Mouse (Mus musculus): ENCODE data around the gene Rxrb.
"Not testable (repeated sequence)": the region's sequence is repeated elsewhere in the genome, so short reads cannot be mapped to it uniquely, and the experiment has no call there.

Rxrb gene

DNA sequence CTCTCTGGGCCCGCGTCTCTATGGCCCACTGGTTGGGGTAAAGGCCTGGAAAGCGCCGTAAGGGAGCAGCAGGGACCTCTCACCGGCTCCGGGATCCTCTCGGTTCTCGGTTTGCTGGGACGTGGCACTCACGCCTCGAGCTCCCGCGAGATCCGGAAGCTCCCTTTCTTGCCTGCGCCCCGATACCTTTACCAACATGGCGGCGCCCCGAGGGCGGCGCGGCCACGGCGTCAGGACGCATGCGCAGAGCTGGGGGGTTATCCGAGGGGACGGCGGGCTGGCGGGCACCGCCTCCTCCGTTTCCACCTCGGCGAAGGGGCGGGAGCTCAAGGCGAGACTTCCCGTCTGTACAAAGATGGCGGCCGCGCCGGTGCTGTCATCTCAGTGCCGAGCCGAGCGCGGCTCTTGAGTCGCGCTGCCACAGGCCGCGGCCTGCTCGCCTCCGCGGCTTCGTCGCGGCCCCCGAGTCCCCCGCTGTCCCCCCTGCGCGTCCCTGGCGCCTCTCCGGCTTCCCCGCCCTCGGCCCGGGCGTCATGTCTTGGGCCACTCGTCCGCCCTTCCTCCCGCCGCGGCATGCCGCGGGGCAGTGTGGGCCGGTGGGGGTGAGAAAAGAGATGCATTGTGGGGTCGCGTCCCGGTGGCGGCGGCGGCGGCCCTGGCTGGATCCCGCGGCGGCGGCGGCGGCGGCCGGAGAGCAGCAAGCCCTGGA lies at the start of gene Rxrb, which contains the start of gene Slc39a7:
Gene Rxrb (plus strand): TSS at position 348 of the 709 bp plus-strand sequence.
Gene Slc39a7 (minus strand): TSS at position 218 of the 709 bp plus-strand sequence.
- peak; percentile 99 to 100 for DNase-seq (ENCODE audit: low spot score in 2 of 2)

DNA sequence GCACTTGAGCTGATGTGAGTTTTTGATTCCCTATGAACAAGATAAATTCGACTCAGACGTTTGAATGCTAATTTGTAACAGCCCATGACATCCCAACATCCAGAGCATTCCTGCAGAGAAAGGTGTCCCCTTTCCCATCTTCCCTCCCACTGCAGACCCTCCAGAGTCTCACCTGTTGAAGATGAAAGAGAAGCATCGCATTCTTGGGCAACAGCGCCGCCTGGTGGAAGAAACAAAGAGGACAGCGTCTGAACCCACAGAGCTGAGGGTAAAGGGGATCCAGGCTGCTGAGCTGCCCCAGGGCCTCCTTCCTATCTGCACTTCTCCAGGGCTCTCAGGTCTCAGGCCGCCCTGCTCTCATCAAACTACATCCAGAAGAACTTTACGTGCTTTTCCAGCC lies 49.5 kb upstream of the Rxrb start:
- peak in 1 of 2 experiments; percentile 68 for DNase-seq (ENCODE audit: low spot score in 2 of 2)

DNA sequence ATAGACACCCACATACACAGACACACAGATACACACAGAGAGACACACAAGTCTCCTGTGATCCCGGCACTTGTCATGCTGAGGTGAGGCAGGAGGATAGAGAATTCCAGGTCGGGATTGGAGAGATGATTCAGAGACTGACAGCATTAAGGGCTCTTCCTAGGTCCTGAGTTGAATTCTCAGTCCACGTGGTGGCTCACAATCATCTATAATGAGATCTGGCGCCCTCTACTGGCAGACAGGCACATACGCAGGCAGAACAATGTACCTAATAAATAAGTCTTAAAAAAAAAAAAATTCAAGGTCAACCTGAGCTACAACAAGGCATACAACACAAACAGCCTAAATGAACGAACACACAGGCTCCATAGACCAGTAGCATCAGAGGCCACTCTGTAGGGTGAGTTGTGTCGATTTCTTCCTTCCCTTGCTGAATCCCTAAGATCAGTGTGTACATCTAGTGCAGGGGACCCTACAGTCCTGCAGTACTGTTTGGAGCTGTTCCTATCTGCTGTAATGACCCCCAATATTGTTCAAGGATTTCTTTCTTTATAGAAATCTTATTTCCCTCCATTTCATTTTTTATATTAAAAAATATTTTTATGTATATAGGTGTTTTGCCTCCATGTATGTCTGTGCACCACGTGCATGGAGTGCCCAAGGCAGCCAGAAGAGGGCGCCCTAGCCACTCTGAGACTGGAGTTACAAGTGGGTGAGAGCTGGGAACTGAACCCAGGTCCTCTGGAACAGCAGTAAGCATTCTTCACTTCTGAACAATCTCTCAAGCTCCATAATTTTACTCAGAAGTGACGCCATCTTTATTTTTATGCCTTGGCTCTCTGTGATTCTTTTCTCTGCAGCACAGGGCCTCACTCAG lies 39.6 kb upstream of the Rxrb start:
- DNase-seq (ENCODE audit: low spot score in 2 of 2), result peak in 1 of 2 experiments; percentile 58

DNA sequence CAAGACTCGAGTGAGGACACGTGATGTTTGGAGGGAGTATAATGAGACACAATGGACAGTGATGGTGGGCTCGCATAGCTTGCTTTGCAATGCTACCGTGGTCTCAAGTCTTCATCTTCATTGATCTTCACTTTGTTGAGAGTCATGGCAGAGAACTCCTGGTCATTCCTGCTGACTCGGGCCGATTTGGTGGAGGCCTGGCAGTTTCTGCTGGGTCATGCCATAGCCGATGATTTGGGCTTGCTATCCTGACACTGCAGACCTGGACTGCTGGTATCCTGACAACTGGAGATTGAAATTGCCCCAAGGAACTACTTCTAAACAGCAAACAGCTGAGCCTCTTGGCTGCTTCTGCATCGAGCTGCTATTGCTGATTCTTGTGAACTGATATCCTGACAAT lies 36.7 kb upstream of the Rxrb start:
- no peak for DNase-seq (ENCODE audit: low spot score in 2 of 2)

DNA sequence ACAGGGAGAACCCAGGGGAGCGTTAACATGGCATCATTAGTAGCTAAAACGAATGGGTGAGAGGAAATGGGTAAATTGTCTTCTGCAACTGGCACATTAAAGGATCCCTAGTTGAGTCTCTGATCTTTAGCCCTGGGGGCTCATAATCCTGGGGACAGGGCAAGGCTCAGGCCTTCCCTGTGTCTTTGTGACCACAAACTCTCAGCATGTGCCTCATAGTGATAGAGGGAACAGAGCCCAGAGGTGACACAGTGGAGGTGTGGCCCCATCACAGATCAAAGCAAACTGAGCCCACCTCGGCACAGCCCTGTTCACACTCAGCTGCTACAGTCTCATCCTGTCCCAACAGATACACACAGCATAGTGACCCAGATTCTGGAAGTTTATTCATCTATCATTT lies 36.0 kb upstream of the Rxrb start:
- no peak for DNase-seq (ENCODE audit: low spot score in 2 of 2)

DNA sequence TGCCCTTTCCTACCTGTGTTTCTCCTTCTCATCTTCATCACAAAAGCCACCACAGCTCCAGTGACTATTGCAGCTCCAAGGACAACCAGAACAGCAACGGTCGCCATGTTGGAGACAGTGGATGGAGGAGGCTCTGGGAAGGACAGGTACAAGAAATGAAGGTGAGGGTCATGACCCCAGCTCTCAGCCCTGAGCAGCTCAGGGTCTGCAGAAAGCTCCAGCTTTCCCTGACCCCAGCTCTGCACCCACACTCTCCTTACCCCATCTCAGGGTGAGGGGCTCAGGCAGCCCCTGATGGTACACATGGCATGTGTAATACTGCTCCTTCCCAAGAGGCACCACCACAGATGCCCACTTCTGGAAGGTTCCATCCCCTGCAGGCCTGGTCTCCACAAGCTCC lies 34.6 kb upstream of the Rxrb start:
- not testable (repeated sequence) for DNase-seq (ENCODE audit: low spot score in 2 of 2)

DNA sequence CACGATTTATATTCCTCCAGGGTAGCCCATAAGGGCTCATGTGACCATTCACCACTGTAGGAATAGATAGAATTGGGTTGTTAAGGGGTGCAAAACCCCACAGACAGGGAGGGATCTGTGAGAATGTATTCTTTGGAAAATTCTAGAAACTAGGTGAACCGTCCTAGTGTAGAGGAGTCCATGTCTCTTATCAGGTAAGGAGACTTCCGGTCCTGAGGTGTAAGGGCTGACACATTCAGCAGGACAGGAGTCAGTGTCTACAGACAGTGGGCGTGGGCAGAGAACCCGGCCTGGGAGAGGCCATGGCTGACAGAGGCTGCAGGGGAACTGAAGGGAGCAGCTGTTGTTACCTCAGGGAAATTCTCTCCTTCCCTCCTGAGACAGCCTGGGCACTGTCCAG lies 32.9 kb upstream of the Rxrb start:
- DNase-seq (ENCODE audit: low spot score in 2 of 2), result not testable (repeated sequence)

DNA sequence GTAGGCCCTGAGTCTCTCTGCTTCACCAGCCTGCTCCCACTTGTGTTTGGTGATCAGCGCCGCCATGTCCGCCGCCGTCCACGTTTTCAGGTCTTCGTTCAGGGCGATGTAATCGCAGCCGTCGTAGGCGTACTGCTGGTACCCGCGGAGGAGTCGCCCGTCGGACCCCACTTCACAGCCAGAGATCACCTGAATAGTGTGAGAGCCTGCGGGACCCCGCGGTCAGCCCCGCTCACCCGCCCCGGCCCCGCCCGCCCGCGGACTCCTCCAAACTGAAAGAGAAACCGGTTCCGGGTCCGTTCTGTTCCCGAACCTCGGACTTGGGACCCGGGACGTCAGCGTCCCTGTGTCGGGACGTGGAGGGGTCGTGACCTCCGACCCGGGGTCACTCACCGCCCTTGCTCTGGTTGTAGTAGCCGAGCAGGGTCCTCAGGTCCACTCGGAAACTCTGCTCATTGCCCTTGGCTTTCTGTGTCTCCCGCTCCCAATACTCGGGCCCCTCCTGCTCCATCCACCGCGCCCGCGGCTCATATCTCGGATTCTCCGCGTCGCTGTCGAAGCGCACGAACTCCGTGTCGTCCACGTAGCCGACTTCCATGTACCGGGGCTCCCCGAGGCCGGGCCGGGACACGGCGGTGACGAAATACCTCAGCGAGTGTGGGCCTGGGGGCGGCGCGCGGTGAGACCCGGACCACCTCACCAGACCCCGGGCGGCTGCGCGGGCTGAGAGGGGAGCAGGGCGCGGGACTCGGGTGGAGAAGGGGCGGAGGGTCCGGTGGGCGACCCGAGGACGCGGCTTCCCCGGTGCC lies 32.1 kb upstream of the Rxrb start:
- DNase-seq (ENCODE audit: low spot score in 2 of 2), result no peak

DNA sequence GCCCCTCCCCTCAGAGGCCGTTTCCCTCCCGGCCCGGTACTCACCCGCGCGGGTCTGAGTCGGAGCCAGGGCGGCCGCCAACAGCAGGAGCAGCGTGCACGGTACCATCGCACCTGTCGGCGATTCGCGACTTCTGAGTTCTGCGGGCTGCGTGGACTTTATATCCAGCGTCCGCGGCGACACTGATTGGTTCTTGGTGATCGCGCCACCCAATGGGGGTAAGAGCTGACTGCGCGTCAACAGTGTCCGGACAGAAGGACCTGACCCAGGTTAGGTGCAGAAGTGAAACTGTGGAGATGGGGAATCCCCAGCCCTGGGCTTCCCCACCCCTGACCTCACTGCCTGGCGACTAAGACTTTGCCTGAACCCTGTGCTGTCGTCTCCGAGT lies 31.5 kb upstream of the Rxrb start, which contains the start of gene H2-K1:
Gene H2-K1 (minus strand): TSS at position 198 of the 388 bp plus-strand sequence.
- DNase-seq (ENCODE audit: low spot score in 2 of 2), result peak; percentile 45 to 54

DNA sequence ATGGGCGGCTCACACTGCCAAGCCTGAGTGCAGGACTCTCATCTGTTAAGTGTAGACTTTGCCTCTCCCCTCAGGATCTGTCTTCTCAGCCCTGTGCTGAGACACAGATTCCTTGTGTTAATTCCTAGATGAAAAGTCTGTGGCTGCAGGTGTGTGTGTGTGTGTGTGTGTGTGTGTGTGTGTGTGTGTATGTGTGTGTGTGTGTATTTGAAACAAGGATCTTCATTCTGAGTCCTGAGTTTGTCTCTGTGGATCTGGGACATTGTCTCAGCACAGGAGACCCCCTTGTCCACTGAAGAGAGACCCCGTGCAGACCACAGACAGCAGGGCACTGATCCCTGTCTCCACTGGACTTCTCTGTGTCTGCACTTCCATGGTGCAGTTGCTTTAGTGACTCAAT lies 30.8 kb upstream of the Rxrb start:
- not testable (repeated sequence) for DNase-seq (ENCODE audit: low spot score in 2 of 2)

DNA sequence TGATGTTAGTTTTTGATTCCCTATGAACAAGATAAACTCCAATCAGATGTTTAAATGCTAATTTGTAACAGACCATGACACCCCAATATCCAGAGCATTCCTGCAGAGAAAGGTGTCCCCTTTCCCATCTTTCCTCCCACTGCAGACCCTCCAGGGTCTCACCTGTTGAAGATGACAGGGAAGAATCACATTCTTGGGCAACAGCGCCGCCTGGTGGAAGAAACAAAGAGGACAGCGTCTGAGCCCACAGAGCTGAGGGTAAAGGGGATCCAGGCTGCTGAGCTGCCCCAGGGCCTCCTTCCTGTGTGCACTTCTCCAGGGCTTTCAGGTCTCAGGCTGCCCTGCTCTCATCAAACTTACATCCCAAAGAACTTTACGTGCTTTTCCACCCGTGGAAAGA lies 28.2 kb upstream of the Rxrb start:
- peak in 1 of 2 experiments; percentile 47 for DNase-seq (ENCODE audit: low spot score in 2 of 2)

DNA sequence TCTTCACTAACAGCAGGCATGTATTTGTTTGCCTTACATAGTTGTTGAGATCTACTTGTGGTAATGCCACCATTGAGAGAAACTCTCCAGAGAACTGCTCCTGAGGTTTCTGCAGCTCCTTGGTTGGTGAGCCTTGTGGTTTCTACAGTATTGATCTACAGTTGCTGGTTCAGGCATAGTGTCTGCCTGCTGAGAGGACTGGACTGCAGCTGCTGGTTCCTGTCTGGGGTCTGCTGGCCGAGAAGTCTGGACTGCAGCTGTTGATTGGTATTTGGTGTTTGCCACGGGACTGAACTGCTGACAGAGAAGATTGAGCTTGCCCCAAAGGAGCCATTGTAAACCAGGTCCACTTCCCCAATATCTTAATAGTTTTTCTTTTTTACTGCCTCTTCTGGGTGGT lies 25.0 kb upstream of the Rxrb start:
- DNase-seq (ENCODE audit: low spot score in 2 of 2), result no peak

DNA sequence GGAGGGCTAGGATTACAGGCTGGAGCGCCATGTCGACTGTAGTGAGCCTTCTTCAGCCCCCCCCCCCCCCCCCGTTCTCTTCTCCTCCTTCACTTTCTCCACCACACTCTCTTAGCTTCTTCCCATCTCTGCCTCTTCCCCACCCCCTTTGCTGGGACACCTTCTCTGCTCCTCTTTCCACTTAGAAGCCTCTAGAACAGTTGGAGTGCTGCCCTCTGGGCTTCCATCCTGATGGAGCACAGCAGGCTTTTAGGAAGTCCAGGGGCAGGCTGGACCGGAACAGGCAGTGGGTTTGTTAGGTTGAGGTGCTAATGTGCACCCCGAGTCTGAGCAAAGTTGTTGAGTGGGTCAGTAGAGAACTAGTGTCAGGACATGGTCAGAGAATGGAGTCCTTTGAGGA lies 21.5 kb upstream of the Rxrb start:
- no peak for DNase-seq (ENCODE audit: low spot score in 2 of 2)

DNA sequence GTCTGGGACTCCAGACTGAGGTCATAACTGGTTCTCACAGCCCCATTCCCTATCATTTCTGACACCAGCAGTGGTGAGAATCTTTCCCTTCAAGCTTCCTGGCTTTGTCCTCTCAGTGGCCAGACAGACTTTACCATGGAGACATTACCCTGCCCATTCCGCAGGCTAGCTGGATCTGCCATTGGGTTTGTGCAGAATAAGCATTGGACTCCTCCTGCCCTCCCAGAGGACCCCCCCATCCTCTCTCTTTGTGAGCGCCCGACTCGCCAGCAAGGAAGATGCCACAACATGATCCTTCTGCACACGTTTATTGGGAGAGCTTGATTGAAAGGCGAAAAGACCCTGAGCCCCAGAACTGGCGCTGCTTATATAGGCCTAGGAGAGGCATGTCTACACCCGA lies 18.2 kb upstream of the Rxrb start:
- no peak for DNase-seq (ENCODE audit: low spot score in 2 of 2)

DNA sequence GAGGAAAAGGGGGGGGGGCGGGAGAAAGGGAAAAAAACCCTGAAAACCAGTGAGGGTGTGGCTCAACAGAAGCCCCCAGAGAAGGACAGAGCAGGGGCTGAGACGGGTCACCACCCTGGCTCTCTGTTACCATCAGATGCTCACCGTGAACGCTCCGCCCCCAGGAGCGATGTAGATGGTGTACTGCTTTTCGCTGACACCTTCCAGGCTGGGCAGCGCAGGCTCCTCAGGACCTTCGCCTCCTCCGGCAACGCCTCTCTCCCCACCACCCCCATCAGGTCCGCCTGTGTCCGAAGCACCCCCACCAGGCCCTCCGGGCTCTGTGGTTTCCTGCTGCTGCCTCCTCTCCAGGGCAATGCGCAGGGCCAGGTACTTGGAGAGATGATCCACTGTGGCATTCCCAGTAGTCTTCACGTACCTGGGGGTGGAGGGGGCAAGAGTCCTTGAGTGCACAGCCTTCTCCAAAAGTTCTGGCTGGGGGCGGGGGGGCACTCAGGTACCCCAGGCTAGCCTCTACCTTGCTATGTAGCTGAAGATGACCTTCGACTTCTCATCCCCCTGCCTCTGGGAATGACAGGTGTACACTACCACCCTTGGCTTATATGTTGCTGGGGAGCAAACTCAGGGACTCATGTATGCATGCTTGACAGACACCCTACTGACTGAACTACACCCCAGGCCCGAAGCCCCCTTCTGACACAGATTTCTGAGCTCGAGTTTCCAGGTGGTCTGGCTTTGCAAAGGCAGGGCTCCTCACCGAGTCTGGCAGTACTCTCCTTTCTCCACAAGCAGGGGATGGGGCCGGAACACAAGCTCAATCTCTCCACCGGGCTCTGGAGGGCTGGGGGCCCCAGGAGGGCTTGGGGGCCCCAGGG lies 9.8 kb upstream of the Rxrb start:
- DNase-seq (ENCODE audit: low spot score in 2 of 2), result no peak

DNA sequence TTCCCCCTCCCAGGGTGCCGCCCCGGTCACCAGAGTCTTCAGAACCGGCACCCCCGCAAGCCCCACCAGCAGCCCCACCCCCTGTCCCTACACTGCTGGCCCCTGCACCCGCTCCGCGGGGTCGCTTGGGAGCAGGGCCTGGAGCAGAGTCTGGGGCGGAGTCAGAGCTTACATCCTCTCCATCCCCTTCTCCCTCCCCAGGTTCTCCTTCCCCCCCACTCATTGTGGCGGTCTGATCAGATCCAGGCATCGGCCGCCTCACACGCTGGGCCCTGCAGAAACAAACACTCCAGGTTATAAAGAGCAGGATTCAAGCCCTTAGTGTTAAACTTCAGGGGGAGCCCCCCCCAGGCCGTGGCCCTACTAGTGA lies 9.2 kb upstream of the Rxrb start:
- no peak for DNase-seq (ENCODE audit: low spot score in 2 of 2)

DNA sequence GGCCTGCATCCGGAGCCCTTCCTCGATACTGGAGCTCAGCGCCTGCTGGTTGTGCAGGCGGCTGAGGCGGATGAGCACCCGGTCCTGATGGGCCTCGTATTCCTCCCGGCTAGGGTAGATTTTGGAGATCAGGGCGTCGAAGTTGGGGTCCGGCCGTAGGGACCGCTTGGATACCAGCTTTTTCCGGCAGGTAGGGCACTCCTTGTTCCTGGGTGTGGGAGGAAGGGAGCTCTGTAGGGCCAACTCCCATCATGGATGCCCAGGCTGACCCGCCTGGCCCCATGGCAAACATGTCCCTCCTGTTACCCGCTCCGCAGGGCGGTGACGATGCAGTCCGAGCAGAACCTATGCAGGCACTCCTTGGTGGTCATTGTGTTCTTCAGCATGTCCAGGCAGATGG lies 8.6 kb upstream of the Rxrb start:
- DNase-seq (ENCODE audit: low spot score in 2 of 2), result no peak

DNA sequence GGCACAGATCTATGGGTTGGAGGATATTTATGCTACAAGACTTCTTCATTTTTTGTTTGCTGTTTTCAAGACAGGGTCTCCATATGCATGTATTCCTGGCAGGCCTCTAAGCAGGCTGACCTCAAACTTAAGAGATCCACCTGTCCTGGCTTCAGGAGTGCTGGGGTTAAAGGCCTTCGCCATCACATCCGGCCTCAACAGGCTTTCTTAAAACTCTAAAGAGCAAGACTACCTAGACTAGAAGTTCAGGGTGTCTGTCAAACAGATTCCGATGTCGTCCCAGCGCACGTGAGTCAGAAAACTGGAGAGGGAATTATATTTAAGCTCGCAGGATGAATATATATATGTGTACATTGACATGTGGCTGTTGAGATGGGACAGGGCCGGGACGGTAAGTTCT lies 7.9 kb upstream of the Rxrb start:
- no peak for DNase-seq (ENCODE audit: low spot score in 2 of 2)

DNA sequence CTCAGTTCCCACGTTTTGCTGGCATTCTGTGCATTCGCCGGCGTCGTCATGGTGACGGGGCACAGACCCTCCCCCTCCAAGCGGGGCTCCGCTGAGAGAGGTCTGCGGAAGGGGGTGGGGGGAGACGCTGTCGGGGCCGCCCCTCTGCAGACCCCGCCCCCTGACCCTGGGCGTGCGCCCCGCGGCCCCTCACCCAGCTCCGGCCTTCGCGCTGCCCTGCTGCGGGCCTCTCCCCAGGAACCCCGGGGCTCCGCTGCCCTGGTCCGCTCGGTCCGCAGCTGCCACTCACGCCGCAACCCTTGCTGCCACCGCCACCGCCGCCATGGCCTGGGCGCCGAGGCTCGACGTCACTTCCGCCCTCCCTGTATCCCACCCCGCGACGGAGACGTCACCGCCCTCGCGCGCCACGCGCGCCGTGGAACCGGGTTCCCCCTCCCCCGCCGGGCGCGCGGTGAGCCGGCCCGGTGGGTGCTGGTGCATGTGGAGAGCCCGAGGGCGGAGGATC lies 7.2 kb upstream of the Rxrb start, which contains the start of gene Ring1:
Gene Ring1 (minus strand): TSS at position 364 of the 505 bp plus-strand sequence.
- peak; percentile 78 to 86 for DNase-seq (ENCODE audit: low spot score in 2 of 2)

DNA sequence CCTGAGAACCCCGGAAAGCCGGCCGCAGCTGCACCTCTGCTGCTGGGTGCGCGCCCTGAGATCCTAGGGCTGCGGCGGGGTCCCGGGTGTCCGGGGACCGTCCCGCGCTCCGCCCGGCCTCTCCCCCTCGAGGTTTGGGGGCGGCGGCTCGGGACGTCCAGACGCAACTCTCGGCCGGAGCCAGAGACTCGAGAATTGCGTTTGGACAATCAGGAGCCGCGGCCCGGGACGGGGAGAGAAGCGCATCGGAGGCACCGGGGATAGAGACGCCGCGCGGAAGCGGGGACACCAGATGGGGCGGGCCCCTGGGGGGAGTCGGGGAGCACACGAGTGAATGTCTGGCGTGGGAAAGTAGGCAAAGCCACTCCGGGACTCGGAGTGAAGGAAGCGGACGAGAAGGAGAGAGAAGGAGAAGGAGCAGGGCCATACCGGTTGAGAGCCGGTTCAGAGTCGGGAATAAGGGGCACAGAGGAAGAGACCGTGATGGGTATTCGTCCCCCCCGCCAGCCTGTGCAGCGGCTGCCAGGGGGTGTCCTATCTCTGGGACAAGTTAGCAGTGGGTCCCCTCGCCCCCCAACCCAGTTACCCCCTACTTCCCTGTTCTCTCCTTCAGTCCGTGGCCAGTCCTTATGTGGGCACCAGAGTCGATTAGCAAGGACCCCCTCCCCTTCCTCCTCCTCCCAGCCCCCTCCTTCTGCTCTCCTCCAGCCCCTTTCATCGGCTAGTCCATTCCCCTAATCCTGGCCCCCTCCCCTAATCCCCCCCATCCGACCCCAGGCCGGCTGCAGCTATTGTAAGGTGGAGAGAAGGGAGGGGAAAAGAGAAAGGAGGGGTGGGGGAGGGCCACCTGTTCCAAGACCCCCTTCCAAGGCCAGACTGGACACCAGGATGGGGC lies 6.5 kb upstream of the Rxrb start:
- no peak for DNase-seq (ENCODE audit: low spot score in 2 of 2)

Data from cerebellum, postnatal 4 days (tissue).